Mouse (Mus musculus): ENCODE measurements at regions not wholly inside any gene's neighbourhood (a gene's known extent, or its start where the extent isn't known, plus 50 kb on each side); places are given as distances from the start of the nearest gene placed in this dataset.

GRCm38 (mm10) chr11:71400351-71400750 lies 169.8 kb upstream of the Nlrp1b start:
- ATAC-seq (replicated peaks; ENCODE audit: low FRiP score, low TSS enrichment, low read depth) (no peak), DNase-seq (ENCODE audit: low spot score) (no peak)
- no peaks in the 10 kb centered on the region for H3K36me3 ChIP-seq (ENCODE audit: control insufficient read depth, insufficient read depth, low read length)
- no peak overlapping the region for H3K4me2 ChIP-seq (ENCODE audit: low read length)
- H3K27me3 ChIP-seq (replicated peaks; ENCODE audit: control insufficient read depth, insufficient read depth, low read length), result no peaks in the 10 kb centered on the region
- no peak overlapping the region for H3K4me3 ChIP-seq (ENCODE audit: low read depth, low read length)
- no peaks in the 10 kb centered on the region for H3K9me3 ChIP-seq (ENCODE audit: control insufficient read depth, low read length)
- no peak overlapping the region for H3K9ac ChIP-seq (ENCODE audit: low read length)
- WGBS, result 91% methylated on average over 2 of the region's 2 CpGs
- no peaks in the 10 kb centered on the region for H3K4me1 ChIP-seq (replicated peaks; ENCODE audit: control insufficient read depth, insufficient read depth, low read length)
- H3K27ac ChIP-seq (ENCODE audit: low read depth), result no peak overlapping the region

- Histone ChIP-seq H3K4me1 (replicated peaks; ENCODE audit: control insufficient read depth, insufficient read depth, low read length) (no peaks in the 10 kb centered on the region), H3K36me3 (ENCODE audit: control insufficient read depth, insufficient read depth, low read length) (no peaks in the 10 kb centered on the region), H3K9me3 (ENCODE audit: control insufficient read depth, low read length) (no peaks in the 10 kb centered on the region), H3K27ac (ENCODE audit: low read depth) (no peak overlapping the region), H3K9ac (ENCODE audit: low read length) (no peak overlapping the region), H3K27me3 (replicated peaks; ENCODE audit: control insufficient read depth, insufficient read depth, low read length) (no peaks in the 10 kb centered on the region), H3K4me2 (ENCODE audit: low read length) (no peak overlapping the region), H3K4me3 (ENCODE audit: low read depth, low read length) (no peak overlapping the region)
- WGBS, result 90% methylated on average over 2 of the region's 2 CpGs
- ATAC-seq (replicated peaks; ENCODE audit: low FRiP score, low TSS enrichment, low read depth) (no peak), DNase-seq (ENCODE audit: low spot score) (no peak)
These were observed 171.1 kb upstream of the Nlrp1b start for GRCm38 (mm10) chr11:71401411-71402276.

DNA sequence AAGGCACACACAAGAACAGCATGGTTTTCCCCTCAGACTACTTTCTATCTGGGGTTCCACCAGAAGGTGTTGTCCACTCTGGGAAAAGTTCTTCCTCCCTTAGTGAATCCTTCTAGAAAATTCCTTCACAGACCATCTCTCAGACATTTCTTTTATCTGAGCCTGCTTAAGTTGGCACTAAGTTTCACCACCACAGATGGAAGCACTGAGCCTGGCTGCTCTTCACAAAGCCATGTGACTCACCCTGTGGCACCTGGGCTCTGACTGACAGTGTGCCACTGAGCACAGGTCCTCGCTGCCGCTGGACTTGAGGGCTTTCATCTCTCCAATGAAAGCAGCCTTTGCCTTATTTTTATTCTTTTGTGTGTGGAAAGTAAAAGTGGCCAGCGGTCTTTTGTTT lies 173.8 kb upstream of the Nlrp1b start:
- no peaks in the 10 kb centered on the region for H3K4me1 ChIP-seq (replicated peaks; ENCODE audit: control insufficient read depth, insufficient read depth, low read length)
- H3K27me3 ChIP-seq (replicated peaks; ENCODE audit: control insufficient read depth, insufficient read depth, low read length), result no peaks in the 10 kb centered on the region
- no peak overlapping the region for H3K9ac ChIP-seq (ENCODE audit: low read length)
- no peak overlapping the region for H3K27ac ChIP-seq (ENCODE audit: low read depth)
- ATAC-seq (replicated peaks; ENCODE audit: low FRiP score, low TSS enrichment, low read depth) (no peak), DNase-seq (ENCODE audit: low spot score) (no peak)
- H3K4me2 ChIP-seq (ENCODE audit: low read length), result no peak overlapping the region
- no peak overlapping the region for H3K4me3 ChIP-seq (ENCODE audit: low read depth, low read length)
- no peaks in the 10 kb centered on the region for H3K9me3 ChIP-seq (ENCODE audit: control insufficient read depth, low read length)
- H3K36me3 ChIP-seq (ENCODE audit: control insufficient read depth, insufficient read depth, low read length), result no peaks in the 10 kb centered on the region
- 86% methylated on average over 3 of the region's 3 CpGs for WGBS

- Histone ChIP-seq H3K4me1 (replicated peaks; ENCODE audit: control insufficient read depth, insufficient read depth, low read length) (no peaks in the 10 kb centered on the region), H3K27ac (ENCODE audit: low read depth) (no peak overlapping the region), H3K9ac (ENCODE audit: low read length) (no peak overlapping the region), H3K36me3 (ENCODE audit: control insufficient read depth, insufficient read depth, low read length) (no peaks in the 10 kb centered on the region), H3K4me3 (ENCODE audit: low read depth, low read length) (no peak overlapping the region), H3K4me2 (ENCODE audit: low read length) (no peak overlapping the region), H3K27me3 (replicated peaks; ENCODE audit: control insufficient read depth, insufficient read depth, low read length) (no peaks in the 10 kb centered on the region), H3K9me3 (ENCODE audit: control insufficient read depth, low read length) (no peaks in the 10 kb centered on the region)
- 84% methylated on average over 6 of the region's 6 CpGs for WGBS
- DNase-seq (ENCODE audit: low spot score) (no peak), ATAC-seq (replicated peaks; ENCODE audit: low FRiP score, low TSS enrichment, low read depth) (no peak)
These were observed 176.5 kb upstream of the Nlrp1b start for GRCm38 (mm10) chr11:71407043-71407442.

DNA sequence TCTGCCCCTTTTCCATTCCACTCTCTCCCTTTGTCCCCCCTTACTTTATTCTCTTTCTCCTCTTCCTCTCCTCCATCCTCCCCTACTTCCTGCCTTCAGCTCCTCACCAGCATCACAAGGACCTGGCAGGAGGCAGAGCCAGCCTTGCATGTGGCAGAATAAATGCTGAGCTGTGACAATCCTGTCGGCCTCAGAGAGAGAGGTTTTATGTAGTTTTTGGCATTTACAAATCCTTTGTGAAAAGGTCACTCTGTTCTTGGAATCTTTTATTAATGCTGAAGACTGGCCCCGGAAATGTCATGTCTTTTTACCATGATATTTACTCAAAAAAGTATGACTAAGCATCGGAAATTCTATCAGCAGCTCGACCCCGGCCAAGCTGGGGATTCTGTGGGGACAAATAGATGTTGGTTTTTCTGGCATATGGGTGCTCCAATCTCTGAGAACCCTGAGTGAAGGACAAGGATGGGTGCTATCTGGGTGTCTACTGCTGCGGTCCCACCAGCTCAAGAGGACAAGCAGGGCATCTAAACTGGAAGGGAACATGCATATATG lies 178.8 kb upstream of the Nlrp1b start:
- H3K9ac ChIP-seq (ENCODE audit: low read length), result no peak overlapping the region
- no peak overlapping the region for H3K27ac ChIP-seq (ENCODE audit: low read depth)
- ATAC-seq (replicated peaks; ENCODE audit: low FRiP score, low TSS enrichment, low read depth) (no peak), DNase-seq (ENCODE audit: low spot score) (no peak)
- H3K27me3 ChIP-seq (replicated peaks; ENCODE audit: control insufficient read depth, insufficient read depth, low read length), result no peaks in the 10 kb centered on the region
- H3K4me2 ChIP-seq (ENCODE audit: low read length), result no peak overlapping the region
- no peaks in the 10 kb centered on the region for H3K9me3 ChIP-seq (ENCODE audit: control insufficient read depth, low read length)
- H3K4me1 ChIP-seq (replicated peaks; ENCODE audit: control insufficient read depth, insufficient read depth, low read length), result no peaks in the 10 kb centered on the region
- 86% methylated on average over 6 of the region's 6 CpGs for WGBS
- no peaks in the 10 kb centered on the region for H3K36me3 ChIP-seq (ENCODE audit: control insufficient read depth, insufficient read depth, low read length)
- no peak overlapping the region for H3K4me3 ChIP-seq (ENCODE audit: low read depth, low read length)

DNA sequence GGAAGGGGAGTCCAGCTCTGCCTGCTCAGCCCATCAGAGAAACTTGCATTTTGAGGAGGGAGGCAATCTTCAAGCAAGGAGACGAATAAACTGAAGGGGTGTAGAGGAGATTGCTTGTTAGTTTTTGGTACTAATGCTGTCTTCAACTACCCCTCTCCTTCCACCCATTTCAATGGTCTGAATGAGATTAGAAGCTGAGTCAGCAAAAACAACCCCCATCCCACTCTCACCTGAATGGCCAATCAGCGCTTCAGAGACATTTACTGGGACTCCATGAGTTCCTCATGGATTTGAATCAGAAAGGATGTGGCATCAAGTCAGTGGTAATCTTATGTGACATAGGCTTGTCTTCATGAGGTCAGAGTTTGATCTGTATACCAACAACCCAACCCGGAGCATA lies 180.0 kb upstream of the Nlrp1b start:
- H3K4me3 ChIP-seq (ENCODE audit: low read depth, low read length), result no peak overlapping the region
- H3K9ac ChIP-seq (ENCODE audit: low read length), result no peak overlapping the region
- ATAC-seq (replicated peaks; ENCODE audit: low FRiP score, low TSS enrichment, low read depth), result no peak
- no peaks in the 10 kb centered on the region for H3K4me1 ChIP-seq (replicated peaks; ENCODE audit: control insufficient read depth, insufficient read depth, low read length)
- no peak overlapping the region for H3K27ac ChIP-seq (ENCODE audit: low read depth)
- no peaks in the 10 kb centered on the region for H3K36me3 ChIP-seq (ENCODE audit: control insufficient read depth, insufficient read depth, low read length)
- DNase-seq (ENCODE audit: low spot score), result no peak
- H3K9me3 ChIP-seq (ENCODE audit: control insufficient read depth, low read length), result no peaks in the 10 kb centered on the region
- no peaks in the 10 kb centered on the region for H3K27me3 ChIP-seq (replicated peaks; ENCODE audit: control insufficient read depth, insufficient read depth, low read length)
- 86% methylated on average over 3 of the region's 3 CpGs for WGBS
- no peak overlapping the region for H3K4me2 ChIP-seq (ENCODE audit: low read length)

DNA sequence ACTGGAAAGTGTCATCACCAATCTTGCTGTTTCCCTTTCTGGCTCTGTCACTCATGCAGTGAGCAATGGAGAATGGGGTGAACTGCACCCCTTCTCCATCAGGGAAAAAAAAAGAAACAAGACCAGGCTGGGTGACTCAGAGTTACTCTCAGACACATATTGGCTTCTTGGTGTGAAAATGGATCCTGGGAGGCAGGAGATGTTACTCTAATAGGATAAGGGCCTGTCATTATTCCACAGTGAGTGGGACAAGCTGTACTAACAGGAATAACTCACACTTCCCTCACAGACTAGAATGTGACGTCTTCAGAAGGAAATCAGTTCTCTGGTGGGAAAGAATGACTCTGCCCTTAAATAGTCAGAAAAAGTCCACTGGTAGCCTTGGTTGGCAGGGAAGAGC lies 181.4 kb upstream of the Nlrp1b start:
- Histone ChIP-seq H3K9ac (ENCODE audit: low read length) (no peak overlapping the region), H3K27ac (ENCODE audit: low read depth) (no peak overlapping the region), H3K4me3 (ENCODE audit: low read depth, low read length) (no peak overlapping the region), H3K4me1 (replicated peaks; ENCODE audit: control insufficient read depth, insufficient read depth, low read length) (no peaks in the 10 kb centered on the region), H3K27me3 (replicated peaks; ENCODE audit: control insufficient read depth, insufficient read depth, low read length) (no peaks in the 10 kb centered on the region), H3K36me3 (ENCODE audit: control insufficient read depth, insufficient read depth, low read length) (no peaks in the 10 kb centered on the region), H3K4me2 (ENCODE audit: low read length) (no peak overlapping the region), H3K9me3 (ENCODE audit: control insufficient read depth, low read length) (no peaks in the 10 kb centered on the region)
- 78% methylated on average over 1 of the region's 1 CpGs for WGBS
- ATAC-seq (replicated peaks; ENCODE audit: low FRiP score, low TSS enrichment, low read depth), result no peak
- no peak for DNase-seq (ENCODE audit: low spot score)

GRCm38 (mm10) chr11:71414403-71415140 lies 184.0 kb upstream of the Nlrp1b start:
- WGBS, result 69% methylated on average over 9 of the region's 9 CpGs
- no peak overlapping the region for H3K4me2 ChIP-seq (ENCODE audit: low read length)
- no peaks in the 10 kb centered on the region for H3K9me3 ChIP-seq (ENCODE audit: control insufficient read depth, low read length)
- H3K4me1 ChIP-seq (replicated peaks; ENCODE audit: control insufficient read depth, insufficient read depth, low read length), result no peaks in the 10 kb centered on the region
- no peak overlapping the region for H3K9ac ChIP-seq (ENCODE audit: low read length)
- ATAC-seq (replicated peaks; ENCODE audit: low FRiP score, low TSS enrichment, low read depth) (no peak), DNase-seq (ENCODE audit: low spot score) (no peak)
- H3K27me3 ChIP-seq (replicated peaks; ENCODE audit: control insufficient read depth, insufficient read depth, low read length), result no peaks in the 10 kb centered on the region
- no peak overlapping the region for H3K4me3 ChIP-seq (ENCODE audit: low read depth, low read length)
- H3K27ac ChIP-seq (ENCODE audit: low read depth), result no peak overlapping the region
- no peaks in the 10 kb centered on the region for H3K36me3 ChIP-seq (ENCODE audit: control insufficient read depth, insufficient read depth, low read length)

Data from intestine, embryonic 14.5 days (tissue).